Mouse (Mus musculus): ENCODE measurements around the gene Pip5kl1. TPM values are rescaled to one million over a fixed set of nuclear protein-coding genes. Genes with fewer than 3 reads are reported as not detected.

Pip5kl1 gene
- 0.36 TPM in 1 of 2 replicates, not detected in the other for polyA plus RNA-seq (2012)

DNA sequence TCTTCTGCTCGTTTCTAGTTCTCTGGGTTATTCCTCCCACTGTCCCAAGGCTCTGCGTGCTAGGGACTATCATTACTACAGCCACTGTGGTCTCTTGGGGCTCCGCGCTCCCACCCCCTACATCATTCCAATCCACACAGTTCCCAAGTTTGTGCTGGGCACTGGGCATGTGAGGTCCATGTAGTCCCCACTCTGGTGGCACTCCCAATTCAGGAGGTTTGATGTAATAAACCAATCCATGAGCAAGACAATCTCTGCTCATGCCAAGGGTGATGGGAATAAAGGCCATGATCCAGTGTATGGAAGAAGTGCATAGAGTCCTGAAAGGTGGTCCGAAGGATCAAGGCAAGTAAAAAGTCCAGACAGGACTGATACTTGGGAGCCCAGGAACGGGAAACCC is at the start of gene Pip5kl1:
Pip5kl1 (plus strand) TSS at position 301 of the 400 bp plus-strand sequence.
- TF ChIP-seq GATA1 (IDR thresholded peaks at IDR 0.05; ENCODE audit: low read length): no peak

DNA sequence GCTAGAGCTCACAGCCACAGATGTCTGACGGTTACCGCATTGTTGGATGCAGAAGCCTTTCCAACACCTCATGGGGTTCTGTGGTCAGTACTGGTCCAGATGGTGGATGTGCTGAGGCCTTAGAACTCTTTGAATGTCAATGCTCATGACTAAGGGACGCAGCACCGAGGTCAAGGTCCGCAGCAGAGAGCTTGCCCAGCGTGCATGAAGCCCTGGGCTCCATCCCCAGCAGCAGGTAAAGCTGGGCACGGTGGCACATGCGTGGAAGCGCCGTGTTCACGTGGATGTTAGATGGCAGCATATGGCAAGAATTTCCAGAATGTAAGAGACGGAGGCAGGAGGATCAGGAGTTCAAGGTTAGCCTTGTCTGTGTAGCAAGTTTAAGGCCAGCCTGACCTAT is 48.8 kb upstream of the Pip5kl1 start:
- no peak for TF ChIP-seq GATA1 (IDR thresholded peaks at IDR 0.05; ENCODE audit: low read length)

DNA sequence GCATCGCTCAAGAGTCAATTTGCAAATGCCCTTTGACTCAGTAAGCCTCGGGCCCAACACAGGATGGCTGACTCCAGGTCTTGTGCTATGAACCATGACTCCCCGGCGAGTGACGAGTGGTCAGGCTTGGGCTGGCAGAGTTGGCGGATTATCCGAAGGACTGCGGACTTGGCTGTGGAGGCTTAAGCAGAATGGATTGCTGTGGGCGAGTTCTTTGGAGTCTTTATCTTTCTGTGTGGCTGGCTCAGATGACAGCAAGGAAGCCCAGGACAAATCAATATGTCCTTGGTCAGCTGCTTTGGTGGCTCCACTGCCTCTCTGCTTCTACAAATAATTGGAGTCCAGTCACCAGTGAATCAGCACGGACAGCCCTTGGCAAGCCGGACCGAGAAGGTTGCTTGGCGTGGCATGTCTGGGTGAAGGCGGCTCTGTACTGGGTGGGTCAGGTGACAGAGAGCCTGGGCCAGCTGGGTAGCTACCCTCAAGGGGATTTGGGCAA is 47.1 kb upstream of the Pip5kl1 start:
- TF ChIP-seq GATA1 (IDR thresholded peaks at IDR 0.05; ENCODE audit: low read length): no peak

DNA sequence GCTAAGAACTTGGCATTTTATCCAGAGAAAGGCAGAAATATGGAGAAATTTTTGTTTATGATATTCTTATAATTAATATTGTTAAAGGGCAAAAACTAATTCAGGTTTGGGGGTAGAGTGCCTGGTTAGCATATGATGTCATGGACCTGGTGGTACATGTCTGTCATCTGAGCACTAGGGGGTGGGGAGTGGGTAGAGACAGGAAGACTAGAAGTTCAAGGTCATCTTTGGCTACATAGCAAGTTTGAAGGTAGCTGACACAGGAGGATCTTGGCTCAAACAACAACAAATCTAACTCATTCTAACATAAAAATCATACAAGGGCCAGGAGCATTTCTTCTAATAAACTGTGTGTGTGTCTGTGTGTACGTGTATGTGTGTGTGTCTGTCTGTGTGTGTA is 46.3 kb upstream of the Pip5kl1 start:
- no peak for TF ChIP-seq GATA1 (IDR thresholded peaks at IDR 0.05; ENCODE audit: low read length)

DNA sequence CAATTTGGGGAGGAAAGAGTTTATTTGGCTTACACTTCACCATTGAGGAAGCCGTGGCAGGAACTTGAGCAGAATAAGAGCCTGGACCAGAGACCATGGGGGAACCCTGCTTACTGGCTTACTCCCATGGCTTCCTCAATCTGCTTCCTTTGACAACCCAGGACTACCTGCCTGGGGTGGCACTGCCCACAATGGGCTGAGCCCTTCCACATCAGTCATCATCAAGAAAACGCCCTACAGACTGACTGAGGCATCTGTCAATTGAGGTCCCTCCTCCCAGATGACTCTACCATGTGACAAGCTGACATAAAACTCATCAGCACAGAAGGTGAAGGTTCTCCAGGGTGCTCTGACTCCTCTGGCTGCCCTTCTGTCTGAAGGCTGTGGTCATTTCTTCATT is 44.1 kb upstream of the Pip5kl1 start:
- TF ChIP-seq GATA1 (IDR thresholded peaks at IDR 0.05; ENCODE audit: low read length): no peak

DNA sequence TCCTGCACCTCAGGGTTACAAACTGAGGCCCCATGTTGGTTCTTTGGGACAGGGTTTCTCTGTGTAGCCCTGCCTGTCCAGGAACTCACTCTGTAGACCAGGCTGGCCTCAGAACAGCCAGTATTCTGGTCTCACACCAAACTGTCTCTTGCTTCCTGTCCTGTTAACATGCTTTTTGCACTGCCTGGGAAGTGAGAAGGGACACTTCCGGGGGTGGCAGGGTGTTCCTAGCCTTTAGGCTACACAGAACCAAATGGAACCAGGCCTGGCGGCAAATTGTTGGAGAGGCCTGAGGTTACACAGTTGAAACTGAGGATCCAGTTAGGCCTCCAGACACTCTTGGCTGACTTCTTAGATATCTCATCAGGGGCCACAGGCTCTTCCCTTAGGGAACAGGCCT is 41.4 kb upstream of the Pip5kl1 start:
- TF ChIP-seq GATA1 (IDR thresholded peaks at IDR 0.05; ENCODE audit: low read length): no peak

DNA sequence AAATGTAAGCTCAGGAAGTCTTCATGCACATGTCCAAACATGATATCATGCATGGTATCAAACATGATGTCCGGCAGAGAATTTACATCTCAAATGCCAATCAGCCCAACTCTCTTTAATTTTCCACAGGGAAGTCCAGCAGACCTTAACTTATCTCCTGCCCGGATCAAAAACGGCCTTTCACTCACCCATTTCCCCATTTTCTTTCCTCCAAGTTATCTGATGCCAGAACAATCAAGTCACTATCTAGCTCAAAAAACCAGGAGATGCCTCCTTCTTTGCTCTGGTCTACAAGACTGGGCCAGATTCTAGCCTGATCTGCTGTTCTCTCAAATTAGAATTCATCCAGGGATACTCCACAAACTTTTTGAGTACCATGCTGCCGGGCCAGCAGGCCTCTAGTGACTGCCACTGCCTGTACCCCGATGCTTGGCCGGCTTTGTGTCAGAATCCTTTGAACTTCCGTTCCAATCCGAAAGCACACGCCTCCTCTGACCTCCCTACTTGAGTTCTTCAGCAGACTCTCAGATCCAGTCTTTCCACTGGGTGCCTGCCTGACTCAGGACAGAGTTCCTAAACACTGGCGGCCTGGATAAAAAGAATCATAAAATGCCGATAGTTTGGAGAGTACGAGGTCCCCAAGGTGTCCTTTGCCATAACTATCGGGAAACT is 40.4 kb upstream of the Pip5kl1 start:
- TF ChIP-seq GATA1 (IDR thresholded peaks at IDR 0.05; ENCODE audit: low read length): peak; percentile 55

DNA sequence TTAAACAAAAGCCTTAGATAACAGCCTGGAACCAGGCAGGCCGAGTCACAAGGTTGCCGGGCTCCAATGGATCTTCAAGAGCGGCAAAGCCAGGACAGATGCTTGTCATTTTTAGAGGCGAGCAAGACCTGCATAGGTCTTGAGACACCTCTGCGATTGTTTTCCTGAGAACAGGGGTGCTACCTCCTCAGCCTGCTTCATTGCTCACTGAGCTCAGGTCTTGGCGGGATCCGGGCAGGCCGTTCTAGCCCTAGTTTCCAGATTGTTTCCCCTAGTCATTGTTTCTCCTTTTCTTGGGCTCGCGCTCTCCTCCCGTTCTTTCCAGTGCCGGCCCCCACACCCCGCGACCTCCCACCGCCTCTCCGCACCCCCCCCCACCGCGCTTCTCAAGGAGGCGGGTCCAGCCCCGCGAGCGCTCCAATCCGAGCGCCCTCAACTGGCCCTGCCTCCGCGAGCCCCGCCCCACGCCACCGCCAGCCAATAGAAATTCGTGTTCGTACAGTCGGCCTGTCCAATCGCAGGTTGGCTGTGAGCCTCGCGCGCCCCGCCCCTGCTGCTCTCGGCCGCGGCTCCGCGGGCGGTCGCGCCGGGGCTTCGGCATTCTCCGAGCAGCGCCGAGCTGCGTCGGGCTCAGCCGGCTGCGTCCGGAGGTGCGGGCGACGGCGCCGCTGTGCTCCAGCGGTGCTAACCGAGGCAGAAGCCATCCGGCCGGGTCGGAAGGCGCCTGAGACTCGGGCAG is 39.7 kb upstream of the Pip5kl1 start, which contains the start of gene Fam102a:
Fam102a (plus strand) TSS at position 600 of the 739 bp plus-strand sequence.
- no peak for TF ChIP-seq GATA1 (IDR thresholded peaks at IDR 0.05; ENCODE audit: low read length)

DNA sequence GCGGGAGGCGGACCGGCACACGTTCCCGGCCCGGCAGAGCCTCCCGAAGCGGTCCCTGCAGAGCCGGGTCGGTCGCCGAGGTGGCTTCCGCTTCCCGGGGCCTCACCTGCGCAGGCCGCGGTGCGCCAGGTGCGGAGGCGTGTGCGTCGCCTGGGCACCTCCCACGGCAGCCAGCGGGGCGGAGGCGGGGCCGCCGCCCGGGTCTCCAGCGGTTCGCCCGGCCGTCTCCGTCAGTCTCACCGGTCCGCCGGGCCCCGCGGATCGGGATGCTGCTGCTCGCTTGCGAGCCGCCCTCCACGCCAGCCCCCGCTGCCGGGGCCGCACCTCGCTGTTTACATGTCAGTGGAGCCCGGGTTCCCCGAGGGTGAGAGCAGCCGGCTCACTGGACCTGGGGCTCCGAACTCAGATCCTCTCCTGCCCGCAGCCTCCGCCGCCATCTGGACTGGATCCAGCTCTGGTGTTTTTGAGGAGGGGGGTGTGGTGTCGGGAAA is 39.1 kb upstream of the Pip5kl1 start:
- no peak for TF ChIP-seq GATA1 (IDR thresholded peaks at IDR 0.05; ENCODE audit: low read length)

DNA sequence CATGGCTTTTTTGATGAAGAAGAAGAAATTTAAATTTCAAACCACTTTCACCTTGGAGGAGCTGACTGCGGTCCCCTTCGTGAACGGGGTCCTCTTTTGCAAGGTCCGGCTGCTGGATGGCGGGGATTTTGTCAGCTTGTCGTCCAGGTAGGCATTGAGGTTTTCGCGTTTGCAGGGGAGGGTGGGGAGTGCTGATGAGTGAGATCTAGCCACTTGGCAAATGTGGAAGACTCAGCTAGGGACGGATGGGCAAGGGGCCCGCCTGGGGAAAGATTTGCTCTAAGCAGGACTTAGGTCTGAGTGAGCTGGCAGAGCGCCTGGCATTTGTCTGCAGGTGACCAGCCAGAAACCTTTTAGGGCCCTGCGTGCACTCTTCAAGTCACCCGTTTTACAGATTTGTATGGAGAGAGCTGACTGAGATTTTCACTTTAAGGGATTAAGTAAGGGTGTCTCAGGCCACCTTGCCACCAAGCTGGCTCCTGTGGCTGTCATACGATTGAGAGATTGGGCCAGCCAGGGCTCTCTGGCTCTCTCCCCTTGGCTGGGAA is 38.4 kb upstream of the Pip5kl1 start:
- TF ChIP-seq GATA1 (IDR thresholded peaks at IDR 0.05; ENCODE audit: low read length): no peak

DNA sequence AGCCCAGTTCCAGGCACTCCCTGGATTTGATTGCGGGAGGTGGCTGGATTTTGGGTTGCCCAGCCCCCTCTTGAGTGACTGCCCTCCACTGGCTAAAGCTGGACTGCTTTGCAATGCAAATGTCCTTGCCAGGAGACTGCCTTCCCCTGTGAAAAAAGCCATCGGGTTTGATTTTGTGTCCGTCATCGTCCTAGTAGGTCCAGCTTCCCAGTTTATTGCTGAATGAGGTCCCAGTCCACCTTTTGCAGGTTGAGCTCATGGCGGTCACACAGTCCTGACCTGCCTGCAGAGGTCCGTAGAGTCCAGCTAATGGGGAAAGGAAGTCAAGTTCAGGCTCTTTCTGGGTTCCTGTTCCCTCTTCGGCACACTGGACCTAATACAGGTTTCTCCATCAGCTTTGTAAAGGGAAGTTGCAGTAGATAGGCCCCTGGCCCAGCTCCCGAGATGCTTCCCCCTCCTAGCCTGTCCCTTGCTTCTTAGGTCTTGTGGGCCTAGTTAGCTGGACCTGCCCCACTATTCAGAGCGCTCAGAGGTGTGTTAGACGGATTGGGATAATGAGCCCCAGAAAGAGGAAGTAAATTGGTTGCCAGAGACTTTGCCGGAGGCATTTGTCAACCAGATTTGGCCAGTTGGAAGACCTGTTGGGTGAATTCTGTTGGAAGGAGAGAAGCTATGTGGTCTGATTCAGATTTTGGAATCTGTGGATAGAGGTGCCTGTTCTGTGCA is 37.8 kb upstream of the Pip5kl1 start:
- no peak for TF ChIP-seq GATA1 (IDR thresholded peaks at IDR 0.05; ENCODE audit: low read length)

DNA sequence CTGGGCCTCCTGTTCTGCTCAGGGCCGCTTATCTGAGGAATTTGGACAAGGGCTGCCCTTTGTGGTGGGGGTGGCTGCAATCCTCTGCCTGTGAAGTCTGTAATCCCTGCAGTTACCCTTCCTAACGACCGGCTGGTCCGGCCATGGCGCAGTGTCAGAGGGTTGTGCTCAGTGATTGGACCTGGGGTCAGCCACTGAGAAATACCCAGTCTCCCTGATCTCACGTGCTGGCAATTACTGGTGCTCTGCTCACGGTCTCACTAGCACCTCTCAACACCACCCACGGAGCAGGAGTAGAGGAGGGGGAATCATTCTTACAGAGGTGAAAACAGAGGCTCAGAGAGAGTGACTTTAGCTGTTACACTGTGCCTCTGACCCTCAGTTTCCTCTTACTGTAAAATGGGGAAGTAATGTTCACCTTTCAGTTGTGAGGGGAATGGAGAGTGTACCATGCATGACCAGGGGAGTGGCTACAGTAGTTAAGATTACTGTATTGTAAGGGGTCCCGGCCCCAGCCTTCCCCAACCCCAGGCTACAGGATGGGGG is 37.2 kb upstream of the Pip5kl1 start:
- no peak for TF ChIP-seq GATA1 (IDR thresholded peaks at IDR 0.05; ENCODE audit: low read length)

DNA sequence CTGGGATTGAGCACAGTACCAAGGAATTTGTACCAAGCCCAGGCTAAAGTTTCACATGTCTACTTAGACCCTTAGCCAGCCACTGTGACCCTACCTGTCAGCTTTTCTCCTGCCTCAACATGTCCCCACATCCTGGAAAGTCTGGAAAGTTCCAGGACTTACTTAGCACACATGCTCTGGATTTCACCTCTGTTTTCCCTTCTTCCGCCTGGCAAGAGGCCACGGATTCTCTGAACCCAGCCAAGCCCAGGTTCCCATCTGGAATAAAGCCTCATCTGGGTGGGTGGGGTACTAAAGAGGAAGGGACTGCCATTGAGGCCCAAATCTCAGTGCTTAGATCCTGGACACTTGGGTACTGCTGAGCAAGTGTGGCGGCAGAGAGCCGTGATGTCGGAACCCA is 36.7 kb upstream of the Pip5kl1 start:
- no peak for TF ChIP-seq GATA1 (IDR thresholded peaks at IDR 0.05; ENCODE audit: low read length)

DNA sequence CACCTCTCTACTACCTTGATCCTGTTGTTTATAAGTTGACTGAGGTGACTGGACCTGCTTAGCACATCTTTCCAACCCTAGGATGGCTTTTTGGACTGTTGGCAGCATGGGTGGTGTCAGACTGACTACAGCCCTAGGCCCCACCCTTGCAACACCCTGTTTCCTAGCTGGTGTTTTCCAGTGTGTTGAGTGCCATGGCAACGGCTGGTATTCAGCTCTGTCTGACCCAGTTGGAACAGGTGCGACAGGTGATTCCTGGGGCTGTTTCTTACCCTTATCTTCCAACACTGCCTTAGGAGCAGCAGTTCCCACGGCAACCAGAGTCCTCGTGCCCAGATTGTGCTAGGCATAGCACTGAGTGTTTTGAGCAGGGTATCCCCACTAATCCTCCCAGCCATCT is 36.1 kb upstream of the Pip5kl1 start:
- TF ChIP-seq GATA1 (IDR thresholded peaks at IDR 0.05; ENCODE audit: low read length): no peak

DNA sequence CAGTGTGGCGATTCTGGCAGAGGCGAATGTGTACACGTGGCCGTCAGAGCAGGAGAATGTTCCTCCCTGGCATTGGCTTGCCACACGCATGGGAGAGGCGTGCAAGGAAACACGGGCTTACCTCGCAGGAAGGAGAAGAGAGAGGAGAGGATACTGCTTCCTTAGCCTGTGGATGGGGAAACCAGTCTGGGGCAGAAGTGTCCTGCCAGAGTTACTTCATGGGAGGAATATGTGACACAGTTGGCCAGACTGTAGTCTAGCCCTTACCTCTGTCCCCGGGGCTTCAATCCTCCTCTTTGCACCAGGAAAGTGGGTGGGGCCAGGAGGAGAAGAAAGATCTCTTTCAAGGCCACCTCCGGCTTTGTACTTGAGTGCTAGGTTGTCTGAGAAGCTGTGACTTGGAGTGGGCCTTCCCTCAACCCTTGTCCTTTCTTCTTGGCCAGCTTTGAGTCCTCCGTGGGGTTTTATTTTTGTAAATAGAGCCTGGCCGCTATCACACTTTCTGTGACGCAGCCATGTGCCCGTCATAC is 35.1 kb upstream of the Pip5kl1 start:
- no peak for TF ChIP-seq GATA1 (IDR thresholded peaks at IDR 0.05; ENCODE audit: low read length)

All from G1E-ER4 (cell line).